Mouse (Mus musculus) thymus, adult 2 months (tissue): Measurements from ENCODE around the gene Arhgap40.

Source experiments
- CTCF ChIP-seq: fragments of 200-500 bp; IDR thresholded peaks from 2 replicates; pipeline ENCODE4 v1.5.1; 2012; ENCODE audit warnings: mild to moderate bottlenecking, control low read depth, low read length, moderate library complexity, borderline replicate concordance; ENCODE audit not compliant: control insufficient read depth, poor library complexity, insufficient read depth; ENCODE audit errors: extremely low read depth
- POLR2A ChIP-seq: fragments of 200-500 bp; IDR thresholded peaks from 2 replicates; pipeline ENCODE4 v1.6.1; 2012; ENCODE audit warnings: mild to moderate bottlenecking, low read length, control low read depth, moderate library complexity; ENCODE audit not compliant: control insufficient read depth, poor library complexity, insufficient read depth; ENCODE audit errors: extremely low read depth

DNA sequence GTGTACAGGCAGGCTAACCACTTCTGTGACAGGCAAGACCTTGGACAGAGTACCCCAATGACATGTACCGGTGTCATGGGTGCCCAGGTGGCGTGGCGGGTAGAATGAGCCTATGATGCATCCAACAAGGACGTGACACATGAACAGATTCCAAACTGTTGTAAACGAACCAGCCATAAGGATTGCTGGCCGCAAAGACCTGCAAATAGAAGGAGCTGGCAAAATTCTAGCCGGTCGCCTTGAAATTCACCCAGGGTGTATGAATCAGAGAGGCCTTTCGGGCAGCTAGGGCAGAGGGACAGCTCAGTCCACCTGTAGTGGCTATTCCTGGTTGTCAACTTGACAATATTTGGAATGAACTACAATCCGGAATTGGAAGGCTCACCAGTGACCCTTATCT lies 41.8 kb downstream of the Arhgap40 start:
- TF ChIP-seq CTCF (no peak), POLR2A (no peak)
